Mouse (Mus musculus): Measurements from ENCODE around the gene Zfp1. TPM values are rescaled to one million over a fixed set of nuclear protein-coding genes. Genes with fewer than 3 reads are reported as not detected.
"Not testable (repeated sequence)": the region's sequence is repeated elsewhere in the genome, so short reads cannot be mapped to it uniquely, and the experiment has no call there.

Gene Zfp1
- total RNA-seq, 2 experiments from 2014 or later = 22.0 to 23.5 TPM

DNA sequence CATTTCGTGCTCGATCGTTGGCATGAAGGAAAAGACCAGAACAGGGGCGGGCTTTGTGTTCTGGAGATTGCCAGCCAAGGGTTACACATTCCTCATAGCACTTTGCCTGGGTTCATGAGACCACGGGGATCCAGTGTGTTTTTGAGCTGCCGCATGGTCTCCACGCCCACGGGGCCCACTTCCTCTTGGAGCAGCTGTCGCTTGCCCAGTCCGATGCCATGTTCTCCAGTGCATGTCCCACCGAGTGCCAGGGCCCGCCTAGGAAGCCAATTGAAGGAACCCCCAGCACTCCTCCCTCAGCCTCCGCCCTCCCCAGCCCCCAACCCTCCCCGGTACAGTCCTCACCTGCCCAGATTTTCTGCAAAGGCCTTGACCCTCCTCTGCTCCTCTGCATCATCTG lies 16.3 kb upstream of the Zfp1 start:
- intact Hi-C loops (cut with DNase I) = loop anchor here (1.0 kb wide), 1 partner anchor 91 kb away; the partner anchor contains the start of gene Znrf1
- Histone ChIP-seq H3K27ac (peak overlapping the region; percentile 61), H3K4me3 (no peak overlapping the region)
- DNase-seq (ENCODE audit: extremely low spot score in 1 of 2, low spot score in 2 of 2) = no peak
- TF ChIP-seq CTCF (IDR thresholded peaks at IDR 0.05) = no peak

DNA sequence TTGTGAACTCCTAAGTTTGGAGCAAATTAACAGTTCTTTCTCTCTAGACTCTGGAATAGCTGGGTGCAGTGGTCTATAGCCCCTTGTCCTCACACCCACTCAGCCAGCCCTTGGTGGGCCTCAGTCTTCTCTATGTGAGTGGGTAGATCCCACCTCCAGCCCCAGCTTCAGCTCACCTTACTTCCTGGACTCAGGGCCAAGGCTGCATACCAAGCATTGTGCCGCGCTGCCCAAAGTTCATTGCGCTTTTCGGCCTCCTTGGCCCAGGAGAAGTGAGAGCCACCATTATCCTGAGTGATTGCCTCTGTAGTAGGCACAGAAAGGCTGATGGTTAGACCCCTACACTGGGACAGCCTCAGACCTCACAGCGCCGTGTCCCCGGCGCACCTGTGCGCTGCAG lies 15.3 kb upstream of the Zfp1 start:
- no peak for TF ChIP-seq CTCF (IDR thresholded peaks at IDR 0.05)
- Histone ChIP-seq H3K27ac (no peak overlapping the region), H3K4me3 (no peak overlapping the region)
- no peak for DNase-seq (ENCODE audit: extremely low spot score in 1 of 2, low spot score in 2 of 2)
- intact Hi-C loops (cut with DNase I) = no loop called here

DNA sequence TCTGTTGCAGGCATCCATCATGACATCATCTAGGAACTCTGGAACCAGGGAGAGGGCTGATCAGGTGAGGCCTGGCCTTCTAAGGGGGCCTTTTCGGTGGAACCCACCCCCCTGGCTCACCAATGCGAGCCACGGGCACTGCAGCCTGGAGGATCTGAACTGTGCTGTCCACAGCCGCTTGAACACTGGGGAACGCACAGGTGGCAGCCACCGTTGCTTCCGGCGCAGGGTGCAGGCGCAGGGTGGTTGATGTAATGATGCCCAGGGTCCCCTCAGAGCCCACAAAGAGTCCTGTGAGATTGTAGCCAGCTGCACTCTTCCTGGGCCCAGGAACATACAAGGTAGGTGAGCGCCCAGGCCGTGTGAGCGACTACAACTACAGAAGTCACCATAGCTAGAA lies 14.8 kb upstream of the Zfp1 start:
- H3K27ac ChIP-seq = no peak overlapping the region
- DNase-seq (ENCODE audit: extremely low spot score in 1 of 2, low spot score in 2 of 2) = no peak
- no peak overlapping the region for H3K4me3 ChIP-seq
- intact Hi-C loops (cut with DNase I) = no loop called here
- no peak for TF ChIP-seq CTCF (IDR thresholded peaks at IDR 0.05)

DNA sequence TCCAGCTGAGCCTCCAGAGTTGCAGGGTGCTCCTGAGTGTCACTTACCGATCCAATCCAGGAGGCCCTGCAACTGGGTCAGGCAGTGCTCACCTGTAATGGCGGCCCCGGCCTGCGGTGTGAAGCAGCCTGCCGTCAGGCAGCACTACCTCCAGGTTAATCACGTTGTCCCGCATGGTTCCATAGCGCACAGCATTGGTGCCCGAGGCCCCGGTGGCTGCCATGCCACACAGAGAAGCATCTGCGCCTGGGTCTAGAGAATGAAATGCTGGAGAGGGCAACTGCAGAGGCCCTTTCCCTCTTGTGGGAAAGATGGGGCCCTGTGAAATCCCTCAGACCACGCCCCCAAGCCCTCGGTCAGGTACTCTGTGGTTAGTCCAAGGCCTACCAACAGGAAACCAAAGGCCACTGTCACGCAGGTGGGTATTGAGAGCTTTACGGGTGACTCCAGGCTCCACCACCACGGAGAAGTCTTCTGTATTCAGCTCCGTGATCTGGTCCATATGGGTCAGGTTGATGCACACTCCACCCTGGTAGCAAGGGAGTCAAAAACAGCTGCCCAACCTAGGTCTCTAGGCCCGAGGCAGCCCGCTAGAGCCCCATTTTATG lies 14.2 kb upstream of the Zfp1 start:
- Histone ChIP-seq H3K27ac (no peak overlapping the region), H3K4me3 (no peak overlapping the region)
- intact Hi-C loops (cut with DNase I) = no loop called here
- TF ChIP-seq CTCF (IDR thresholded peaks at IDR 0.05) = no peak
- DNase-seq (ENCODE audit: extremely low spot score in 1 of 2, low spot score in 2 of 2) = no peak

DNA sequence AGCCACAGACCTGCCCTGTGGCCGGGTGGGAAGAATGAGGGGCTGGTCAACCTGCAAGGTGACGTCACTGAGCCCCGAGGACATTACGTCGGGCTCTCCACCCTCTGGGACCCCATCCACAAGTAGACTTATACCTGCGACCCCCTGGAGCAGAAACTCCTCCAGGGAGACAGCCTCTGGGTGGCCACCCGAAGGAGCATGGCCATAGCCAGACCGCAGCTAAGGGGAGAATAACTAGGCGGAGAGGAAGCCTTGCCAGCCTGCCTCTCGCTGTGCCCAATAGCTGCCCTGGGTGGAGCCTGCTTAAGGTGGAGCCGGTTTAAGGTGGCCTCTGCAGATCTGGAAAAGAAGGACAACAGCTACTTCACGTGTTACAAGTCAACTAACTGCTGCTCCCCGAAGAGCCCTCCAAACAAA lies 13.1 kb upstream of the Zfp1 start, which contains the start of gene Ldhd:
TSS of gene Ldhd (minus strand) at position 270 of the 417 bp plus-strand sequence.
- Histone ChIP-seq H3K4me3 (peak within 1 kb of the TSS; percentile 62), H3K27ac (peak within 1 kb of the TSS; percentile 92)
- peak in 1 of 2 experiments; percentile 53 for DNase-seq (ENCODE audit: extremely low spot score in 1 of 2, low spot score in 2 of 2)
- intact Hi-C loops (cut with DNase I) = no loop called here
- no peak for TF ChIP-seq CTCF (IDR thresholded peaks at IDR 0.05)

DNA sequence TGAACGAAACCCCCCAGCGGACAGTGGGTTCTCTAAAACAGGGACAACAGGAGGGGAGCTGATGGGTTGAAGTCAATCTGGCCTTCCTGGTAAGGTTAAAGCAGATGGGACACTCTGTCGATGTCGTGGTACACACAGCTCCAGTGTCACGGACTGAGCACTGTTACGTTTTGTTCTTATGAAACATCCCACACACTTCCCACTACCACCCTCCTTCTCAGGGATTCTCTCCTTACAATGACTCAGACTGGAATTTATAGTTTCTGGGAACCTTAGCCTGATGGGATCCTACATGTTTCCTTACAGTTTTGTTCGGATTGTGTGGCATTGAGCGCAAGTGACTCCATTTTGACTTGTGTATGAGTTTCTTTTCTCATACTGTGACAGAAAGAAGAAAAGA lies 11.6 kb upstream of the Zfp1 start:
- no peak for DNase-seq (ENCODE audit: extremely low spot score in 1 of 2, low spot score in 2 of 2)
- Histone ChIP-seq H3K27ac (peak overlapping the region; percentile 8; the same call in 1 of the 2 replicates), H3K4me3 (no peak overlapping the region)
- intact Hi-C loops (cut with DNase I) = loop anchor here (1.0 kb wide), 1 partner anchor 12 kb away; the partner anchor contains the start of gene Zfp1
- no peak for TF ChIP-seq CTCF (IDR thresholded peaks at IDR 0.05)

DNA sequence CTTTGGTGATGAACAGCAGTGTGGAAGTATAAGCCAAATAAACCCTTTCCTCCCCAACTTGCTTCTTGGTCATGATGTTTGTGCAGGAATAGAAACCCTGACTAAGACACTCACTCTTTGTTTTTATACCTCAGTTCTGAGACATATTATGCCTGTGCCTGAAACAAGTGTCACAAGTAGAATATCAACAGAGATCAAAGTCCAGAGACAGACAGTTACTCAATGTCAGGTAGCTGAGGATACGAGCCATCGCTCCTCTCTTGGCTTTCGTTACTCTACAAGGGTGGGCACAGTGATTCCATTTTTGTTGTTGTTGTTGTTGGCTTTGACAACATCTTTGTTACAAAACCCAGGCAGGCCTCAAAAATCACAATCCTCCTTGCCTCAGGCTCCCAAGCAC lies 10.2 kb upstream of the Zfp1 start:
- no peak for TF ChIP-seq CTCF (IDR thresholded peaks at IDR 0.05)
- intact Hi-C loops (cut with DNase I) = no loop called here
- no peak overlapping the region for H3K27ac ChIP-seq
- no peak overlapping the region for H3K4me3 ChIP-seq
- no peak for DNase-seq (ENCODE audit: extremely low spot score in 1 of 2, low spot score in 2 of 2)

DNA sequence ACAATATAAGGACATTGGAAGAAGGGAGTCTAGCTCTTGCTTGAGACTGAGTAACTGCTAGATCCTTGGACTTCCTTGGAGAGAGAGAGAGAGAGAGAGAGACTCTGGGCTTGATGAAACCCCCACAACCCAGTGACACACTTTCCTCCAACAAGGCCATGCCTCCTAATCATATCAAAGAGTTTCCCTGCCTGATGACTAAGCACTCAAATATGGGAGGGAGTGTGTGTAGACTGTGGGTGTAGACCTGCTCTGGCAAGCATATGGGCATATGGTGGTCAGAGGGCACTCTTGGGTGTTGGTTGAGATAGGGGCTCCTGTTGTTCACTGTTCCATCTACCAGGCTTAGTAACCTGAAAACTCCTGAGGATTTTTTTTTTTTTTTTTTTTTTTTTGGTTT lies 5.1 kb upstream of the Zfp1 start:
- TF ChIP-seq CTCF (IDR thresholded peaks at IDR 0.05) = no peak
- DNase-seq (ENCODE audit: extremely low spot score in 1 of 2, low spot score in 2 of 2) = no peak
- Histone ChIP-seq H3K27ac (no peak overlapping the region), H3K4me3 (no peak overlapping the region)
- intact Hi-C loops (cut with DNase I) = no loop called here

DNA sequence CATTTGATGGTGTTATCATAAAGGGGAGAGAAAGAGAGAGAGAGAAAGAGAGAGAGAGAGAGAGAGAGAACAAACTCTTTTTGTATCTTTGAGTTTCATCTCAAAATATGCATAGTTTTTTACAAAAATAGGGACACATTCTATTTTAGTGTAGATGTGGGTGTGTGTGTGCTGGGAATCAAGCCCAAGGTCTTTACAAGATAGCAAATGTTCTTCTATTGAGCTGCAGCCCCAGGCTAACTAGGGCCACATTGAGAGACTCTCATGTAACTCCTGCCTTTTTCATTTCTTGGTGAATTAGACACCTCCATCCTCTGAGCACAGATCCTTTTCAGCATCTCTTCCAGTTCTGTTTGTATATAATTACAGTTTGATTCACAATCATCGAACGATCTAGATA lies 2.1 kb upstream of the Zfp1 start:
- H3K27ac ChIP-seq = no peak overlapping the region
- DNase-seq (ENCODE audit: extremely low spot score in 1 of 2, low spot score in 2 of 2) = no peak
- intact Hi-C loops (cut with DNase I) = loop anchor here (5.0 kb wide), 1 partner anchor 104 kb away; the partner anchor contains the start of gene Znrf1
- H3K4me3 ChIP-seq = no peak overlapping the region
- no peak for TF ChIP-seq CTCF (IDR thresholded peaks at IDR 0.05)

DNA sequence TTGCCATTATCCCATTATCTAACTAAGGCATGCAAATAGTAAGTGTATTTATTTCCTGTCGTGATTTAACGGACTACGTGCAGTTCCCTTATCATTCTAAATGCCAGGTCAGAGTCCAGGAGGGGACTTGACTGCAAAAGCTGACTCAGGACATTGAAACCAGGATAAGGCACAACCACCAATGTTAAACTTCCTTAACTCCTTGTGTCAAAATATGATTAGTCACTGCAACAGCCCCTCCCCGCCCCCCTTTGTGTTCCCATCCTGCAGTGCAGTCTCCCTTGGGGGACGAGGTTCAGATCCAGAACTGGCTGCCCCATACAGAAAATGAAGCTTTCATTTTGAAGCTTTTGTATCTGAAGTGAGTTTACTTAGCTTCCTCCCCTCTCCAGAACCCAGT lies 705 bp upstream of the Zfp1 start:
- intact Hi-C loops (cut with DNase I) = loop anchor here (5.0 kb wide), 1 partner anchor 105 kb away; the partner anchor contains the start of gene Znrf1
- Histone ChIP-seq H3K4me3 (peak overlapping the region; percentile 74; the same call in 1 of the 2 replicates), H3K27ac (no peak overlapping the region)
- no peak for DNase-seq (ENCODE audit: extremely low spot score in 1 of 2, low spot score in 2 of 2)
- TF ChIP-seq CTCF (IDR thresholded peaks at IDR 0.05) = no peak

DNA sequence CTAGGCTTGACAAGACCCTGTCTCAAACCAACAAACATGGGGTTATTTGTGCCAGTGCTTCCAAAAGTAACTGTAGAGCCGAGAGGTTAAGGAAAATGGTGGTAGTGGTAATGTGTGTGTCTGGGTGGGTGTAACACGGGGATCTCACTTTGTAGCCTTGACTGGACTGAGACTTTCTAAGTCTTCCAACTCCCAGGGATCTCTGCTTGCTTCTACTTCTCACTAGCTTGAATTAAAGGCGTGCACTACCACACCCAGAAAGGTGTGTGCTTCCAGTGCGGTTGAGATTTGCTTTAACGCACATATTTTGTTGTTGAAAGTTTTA lies 300 bp upstream of the Zfp1 start:
- TF ChIP-seq CTCF (IDR thresholded peaks at IDR 0.05) = no peak
- H3K4me3 ChIP-seq = peak overlapping the region; percentile 74
- DNase-seq (ENCODE audit: extremely low spot score in 1 of 2, low spot score in 2 of 2) = no peak
- intact Hi-C loops (cut with DNase I) = loop anchor here (1.0 to 5.0 kb wide), 2 partner anchors 12 to 106 kb away; partner anchors contain the start of gene Znrf1
- H3K27ac ChIP-seq = peak overlapping the region; percentile 100

DNA sequence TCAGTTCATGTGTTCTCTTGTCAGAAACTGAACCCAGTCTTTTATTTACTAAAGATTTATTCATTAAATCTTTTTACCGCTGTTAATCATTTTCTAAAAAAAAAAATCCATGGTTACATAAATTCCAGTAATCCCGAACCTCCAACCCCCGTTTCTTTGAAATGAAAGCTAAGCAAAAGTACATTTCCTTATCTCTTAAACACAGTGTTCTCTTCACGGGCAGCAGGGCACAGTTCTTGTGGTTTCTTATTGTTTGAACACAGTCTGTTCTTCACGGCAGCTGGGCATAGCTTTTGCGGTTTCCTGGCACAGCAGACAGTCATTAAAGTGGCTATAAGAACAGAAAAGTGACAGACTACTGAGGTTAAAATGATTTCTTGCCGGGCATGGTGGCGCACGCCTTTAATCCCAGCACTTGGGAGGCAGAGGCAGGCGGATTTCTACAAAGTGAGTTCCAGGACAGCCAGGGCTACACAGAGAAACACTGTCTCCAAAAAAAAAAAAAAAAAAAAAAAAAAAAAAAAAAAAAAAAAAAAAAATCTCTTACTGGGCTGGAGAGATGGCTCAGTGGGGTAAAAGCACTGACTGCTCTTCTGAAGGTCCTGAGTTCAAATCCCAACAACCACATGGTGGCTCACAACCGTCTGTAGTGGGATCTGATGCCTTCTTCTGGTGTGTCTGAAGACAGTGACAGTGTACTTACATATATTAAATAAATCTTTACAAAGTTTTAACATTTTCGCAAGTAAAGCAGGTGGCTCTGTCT lies 1.3 kb downstream of the Zfp1 start:
- peak overlapping the region; percentile 74 for H3K4me3 ChIP-seq
- not testable (repeated sequence) for DNase-seq (ENCODE audit: extremely low spot score in 1 of 2, low spot score in 2 of 2)
- intact Hi-C loops (cut with DNase I) = loop anchor here (5.0 kb wide), 1 partner anchor 107 kb away; the partner anchor contains the start of gene Znrf1
- H3K27ac ChIP-seq = peak overlapping the region; percentile 100

All from left cerebral cortex, adult 2 months (tissue).